Mouse (Mus musculus): Measurements from ENCODE around the gene Bora.
A peak's percentile ranks its signal among the peaks of the same experiment; 100 is the strongest.
"Not testable (repeated sequence)": the region's sequence is repeated elsewhere in the genome, so short reads cannot be mapped to it uniquely, and the experiment has no call there.

The Bora gene

GRCm38 (mm10) chr14:99046031-99046781 is at the start of gene Bora, which contains the start of gene Mzt1:
Gene Bora, plus strand, starts transcription at chr14:99046222.
Gene Mzt1, minus strand, starts transcription at chr14:99046134.
- DNase-seq = peak; percentile 99

- DNase-seq = peak; percentile 91
Measured at GRCm38 (mm10) chr14:99010224-99010919, 35.6 kb upstream of the Bora start.

- peak; percentile 50 for DNase-seq
Measured at GRCm38 (mm10) chr14:99010920-99011313, 35.1 kb upstream of the Bora start.

- DNase-seq = peak; percentile 33
Measured at GRCm38 (mm10) chr14:99018691-99019090, 27.3 kb upstream of the Bora start.

- peak; percentile 21 for DNase-seq
Measured at GRCm38 (mm10) chr14:99019136-99019808, 26.8 kb upstream of the Bora start.

- DNase-seq = peak; percentile 36
Measured at GRCm38 (mm10) chr14:99022346-99023086, 23.5 kb upstream of the Bora start.

GRCm38 (mm10) chr14:99029987-99030386 is 16.0 kb upstream of the Bora start:
- DNase-seq = peak; percentile 40

GRCm38 (mm10) chr14:99031337-99031873 is 14.6 kb upstream of the Bora start:
- peak; percentile 55 for DNase-seq

GRCm38 (mm10) chr14:99032596-99032995 is 13.4 kb upstream of the Bora start:
- peak; percentile 55 for DNase-seq

- DNase-seq = peak; percentile 54
Measured at GRCm38 (mm10) chr14:99034851-99035250, 11.2 kb upstream of the Bora start.

- peak; percentile 13 for DNase-seq
Measured at GRCm38 (mm10) chr14:99036039-99036438, 10.0 kb upstream of the Bora start.

GRCm38 (mm10) chr14:99037703-99038102 is 8.3 kb upstream of the Bora start:
- no peak for DNase-seq

GRCm38 (mm10) chr14:99039308-99039707 is 6.7 kb upstream of the Bora start:
- DNase-seq = not testable (repeated sequence)

GRCm38 (mm10) chr14:99041416-99041815 is 4.6 kb upstream of the Bora start:
- no peak for DNase-seq

GRCm38 (mm10) chr14:99043499-99043898 is 2.5 kb upstream of the Bora start:
- DNase-seq = peak; percentile 71

- DNase-seq = peak; percentile 84
Measured at GRCm38 (mm10) chr14:99044096-99044495, 1.9 kb upstream of the Bora start.

- peak; percentile 81 for DNase-seq
Measured at GRCm38 (mm10) chr14:99044718-99045117, 1.3 kb upstream of the Bora start.

- no peak for DNase-seq
Measured at GRCm38 (mm10) chr14:99045378-99046030, 518 bp upstream of the Bora start.

GRCm38 (mm10) chr14:99046782-99047181 is 760 bp downstream of the Bora start:
- DNase-seq = peak; percentile 64

- no peak for DNase-seq
Measured at GRCm38 (mm10) chr14:99058959-99059586, 13.1 kb downstream of the Bora start.

GRCm38 (mm10) chr14:99060616-99061015 is 14.6 kb downstream of the Bora start:
- DNase-seq = no peak

Measured in heart, adult 11 months (tissue).